Mouse (Mus musculus) embryonic facial prominence, embryonic 11.5 days (tissue): ENCODE measurements around the gene P2ry4. TPM values are rescaled to one million over a fixed set of nuclear protein-coding genes. Genes with fewer than 3 reads are reported as not detected.

Experiments
- polyA plus RNA-seq: library from polyadenylated mRNA; unstranded; fragments of >200 nt; fragmentation: Nextera tagmentation; extraction: Ambion mirVana; gene quantifications from 2 replicates; pipeline ENCODE4 v1.2.1, GENCODE M21; 2014

Gene P2ry4
- polyA plus RNA-seq, 1 experiment from 2014 or later: not detected

Other genes starting within 250 kb of the P2ry4 start
- gene Otud6a, start 165.9 kb downstream of the P2ry4 start, polyA plus RNA-seq: 0.25 TPM in 1 of 2 replicates, not detected in the other
- gene Awat2, start 152.2 kb downstream of the P2ry4 start, polyA plus RNA-seq: 0.10 and 0.55 TPM in 2 replicates
- 48.2 and 50.8 TPM in 2 replicates for gene Igbp1, start 100.6 kb downstream of the P2ry4 start, polyA plus RNA-seq
- gene Dgat2l6, start 70.0 kb downstream of the P2ry4 start, polyA plus RNA-seq: not detected in 2 replicates
- not detected in 2 replicates for gene Awat1, start 22.6 kb downstream of the P2ry4 start, polyA plus RNA-seq
- gene Arr3, start 10.6 kb upstream of the P2ry4 start, polyA plus RNA-seq: not detected in 2 replicates
- 52.0 and 61.4 TPM in 2 replicates for gene Kif4, start 30.9 kb upstream of the P2ry4 start, polyA plus RNA-seq
- gene Pdzd11, start 31.7 kb upstream of the P2ry4 start, polyA plus RNA-seq: 131 and 132 TPM in 2 replicates
- 3.3 and 4.3 TPM in 2 replicates for gene Gdpd2, start 135.0 kb upstream of the P2ry4 start, polyA plus RNA-seq
- 4.8 and 10.9 TPM in 2 replicates for gene Dlg3, start 172.9 kb upstream of the P2ry4 start, polyA plus RNA-seq